Mouse (Mus musculus): ENCODE results near the gene Neurl1a. TPM values are rescaled to one million over a fixed set of nuclear protein-coding genes. Genes with fewer than 3 reads are reported as not detected.
"Not testable (repeated sequence)": the region's sequence is repeated elsewhere in the genome, so short reads cannot be mapped to it uniquely, and the experiment has no call there.

Neurl1a gene
- 13.0 and 13.9 TPM in 2 replicates for total RNA-seq (2021)
- long read RNA-seq, full-length matches to known transcripts, result 5 of 20 reads
- long read RNA-seq, partial matches to known transcripts, result 10 of 20 reads
- long read RNA-seq, other reads (novel, unspliced or antisense), result 5 of 20 reads

- DNase-seq, result peak; percentile 67
Observed at GRCm38 (mm10) chr19:47178431-47179271, at the start of gene Neurl1a. TSS of gene Neurl1a (plus strand) at chr19:47178820.

- no peak for DNase-seq
Observed at GRCm38 (mm10) chr19:47128835-47129234, 49.8 kb upstream of the Neurl1a start.

GRCm38 (mm10) chr19:47130551-47131125 lies 48.0 kb upstream of the Neurl1a start:
- DNase-seq, result no peak

GRCm38 (mm10) chr19:47133161-47133560 lies 45.5 kb upstream of the Neurl1a start:
- DNase-seq, result no peak

- DNase-seq, result no peak
Observed at GRCm38 (mm10) chr19:47135568-47135967, 43.1 kb upstream of the Neurl1a start.

- DNase-seq, result no peak
Observed at GRCm38 (mm10) chr19:47136170-47136569, 42.5 kb upstream of the Neurl1a start.

- DNase-seq, result peak; percentile 57
Observed at GRCm38 (mm10) chr19:47137051-47137581, 41.5 kb upstream of the Neurl1a start.

- peak; percentile 52 for DNase-seq
Observed at GRCm38 (mm10) chr19:47137771-47138421, 40.7 kb upstream of the Neurl1a start, which contains the start of gene Calhm2. TSS of gene Calhm2 (minus strand) at chr19:47138294.

GRCm38 (mm10) chr19:47139611-47140010 lies 39.0 kb upstream of the Neurl1a start:
- not testable (repeated sequence) for DNase-seq

- DNase-seq, result no peak
Observed at GRCm38 (mm10) chr19:47142438-47142837, 36.2 kb upstream of the Neurl1a start.

- no peak for DNase-seq
Observed at GRCm38 (mm10) chr19:47144154-47144553, 34.5 kb upstream of the Neurl1a start, which contains the start of gene Calhm1. TSS of gene Calhm1 (minus strand) at chr19:47144254.

GRCm38 (mm10) chr19:47148267-47148847 lies 30.3 kb upstream of the Neurl1a start:
- DNase-seq, result no peak

- no peak for DNase-seq
Observed at GRCm38 (mm10) chr19:47149854-47150253, 28.8 kb upstream of the Neurl1a start.

GRCm38 (mm10) chr19:47151332-47152061 lies 27.1 kb upstream of the Neurl1a start:
- DNase-seq, result no peak

- no peak for DNase-seq
Observed at GRCm38 (mm10) chr19:47152062-47152369, 26.6 kb upstream of the Neurl1a start.

- no peak for DNase-seq
Observed at GRCm38 (mm10) chr19:47153767-47154166, 24.9 kb upstream of the Neurl1a start.

- DNase-seq, result no peak
Observed at GRCm38 (mm10) chr19:47157664-47158063, 21.0 kb upstream of the Neurl1a start, which contains the start of gene Calhm3. TSS of gene Calhm3 (minus strand) at chr19:47157764.

- DNase-seq, result no peak
Observed at GRCm38 (mm10) chr19:47161669-47162068, 17.0 kb upstream of the Neurl1a start.

- DNase-seq, result no peak
Observed at GRCm38 (mm10) chr19:47163176-47163744, 15.4 kb upstream of the Neurl1a start.

GRCm38 (mm10) chr19:47166758-47167157 lies 11.9 kb upstream of the Neurl1a start:
- no peak for DNase-seq

GRCm38 (mm10) chr19:47167617-47168214 lies 10.9 kb upstream of the Neurl1a start:
- DNase-seq, result no peak
